Mouse (Mus musculus) layer of hippocampus, postnatal 10 days (tissue): ENCODE measurements at regions not wholly inside any gene's neighbourhood (a gene's known extent, or its start where the extent isn't known, plus 50 kb on each side); places are given as distances from the start of the nearest gene placed in this dataset.

ENCODE experiments used
- DNase-seq, 2 experiments: peaks; one replicate each; pipeline ENCODE4 v3.0.0; 2021; ENCODE audit warnings: low spot score in 2 of 2

GRCm38 (mm10) chr16:89625710-89626109 lies 54.7 kb upstream of the Krtap11-1 start:
- DNase-seq, result no peak

DNA sequence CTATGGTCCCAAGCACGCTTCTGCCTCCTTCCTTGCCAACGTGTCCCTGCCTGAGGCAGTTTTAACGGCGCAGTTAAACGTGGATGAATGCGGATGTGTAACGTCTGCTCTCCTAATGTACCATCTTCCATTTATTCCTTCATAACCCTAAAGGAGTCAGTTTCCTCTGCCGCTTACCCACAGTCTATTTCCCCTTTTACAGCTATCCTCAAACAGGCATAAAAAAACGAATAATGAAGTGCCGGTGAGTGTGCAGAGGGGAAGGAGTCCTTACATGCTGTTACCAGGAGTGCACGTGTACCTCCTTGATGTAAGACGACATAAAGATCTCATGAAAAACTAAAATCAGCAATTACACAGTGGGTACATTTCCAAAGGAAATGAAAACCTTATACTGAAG lies 54.3 kb upstream of the Krtap11-1 start:
- DNase-seq, result no peak
